Mouse (Mus musculus) colon, adult 2 months (tissue): Measurements from ENCODE around the gene 4933409G03Rik. TPM values are rescaled to one million over a fixed set of nuclear protein-coding genes. Genes with fewer than 3 reads are reported as not detected.

ENCODE experiments used
- polyA plus RNA-seq: library from polyadenylated mRNA; depleted of rRNA; stranded (reverse); fragments of >200 nt; gene quantifications from 2 replicates; pipeline ENCODE4 v1.2.3, GENCODE M21; 2012; rRNA removed

Gene 4933409G03Rik
- polyA plus RNA-seq = not detected in 2 replicates

DNA sequence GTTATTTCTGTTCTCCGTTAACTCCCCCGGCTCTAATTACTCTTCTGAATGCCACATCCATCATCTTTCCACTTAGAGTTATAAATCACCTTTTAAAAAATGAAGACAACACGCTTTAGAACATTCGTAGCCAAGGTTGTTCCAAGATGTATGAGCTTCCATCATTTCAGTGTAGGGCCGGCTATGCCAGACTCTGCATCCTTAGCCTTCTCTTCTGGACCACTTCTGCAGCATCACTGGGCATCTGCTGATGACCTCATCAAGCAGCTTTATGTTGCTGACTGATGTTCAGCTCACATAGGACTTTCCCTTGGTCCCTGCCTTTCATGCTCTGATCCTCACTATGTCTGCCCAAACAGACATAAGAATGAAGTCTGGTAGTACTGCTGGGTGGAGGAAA is at the start of gene 4933409G03Rik:
TSS of gene 4933409G03Rik (plus strand) at position 301 of the 400 bp plus-strand sequence.

DNA sequence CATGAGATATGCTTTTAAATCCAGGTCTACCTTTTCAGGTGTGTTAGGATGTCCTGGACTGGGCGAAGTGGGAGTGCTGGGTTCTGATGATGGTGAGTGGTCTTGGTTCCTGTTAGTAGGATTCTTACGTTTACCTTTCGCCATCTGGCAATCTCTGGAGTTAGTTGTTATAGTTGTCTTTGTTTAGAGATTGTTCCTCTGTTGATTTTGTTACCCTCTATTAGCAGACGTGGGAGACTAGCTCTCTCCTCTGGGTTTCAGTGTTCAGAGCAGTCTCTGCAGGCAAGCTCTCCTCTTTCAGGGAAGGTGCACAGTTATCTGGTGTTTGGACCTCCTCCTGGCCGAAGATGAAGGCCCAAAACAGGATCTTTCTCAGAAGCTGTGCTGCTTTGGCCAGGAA is 74.0 kb downstream of the 4933409G03Rik start, which contains the start of gene 4932414N04Rik:
TSS of gene 4932414N04Rik (plus strand) at position 301 of the 400 bp plus-strand sequence.

Other genes with a start within 250 kb of the 4933409G03Rik start
- gene Stk39, start 110.1 kb upstream of the 4933409G03Rik start, polyA plus RNA-seq = 12.3 and 13.8 TPM in 2 replicates
- not detected in 2 replicates for gene 4932414N04Rik, start 74.1 kb downstream of the 4933409G03Rik start, polyA plus RNA-seq